Mouse (Mus musculus) embryonic stem cell, embryonic (primary cell): ENCODE measurements around the gene Olfr996.
"Not testable (repeated sequence)": the region's sequence is repeated elsewhere in the genome, so short reads cannot be mapped to it uniquely, and the experiment has no call there.

ENCODE experiments used
- CTCF ChIA-PET, 4 experiments: fragments of 300-600 bp in 2 of 4; fragments of 350-600 bp in 2 of 4; sonication (Branson Sonifier 250); formaldehyde crosslinking; loops; one replicate each; lab custom pipeline; 2022; ENCODE audit warnings: inconsistent platforms in 2 of 4; lab: Charles Lee
- POLR2A ChIA-PET, 4 experiments: fragments of 300-600 bp in 2 of 4; fragments of 350-600 bp in 2 of 4; sonication (Branson Sonifier 250); formaldehyde crosslinking; loops; one replicate each; lab custom pipeline; 2022; ENCODE audit warnings: antibody characterized with exemption in 4 of 4, inconsistent platforms in 1 of 4; lab: Charles Lee

Olfr996 gene

DNA sequence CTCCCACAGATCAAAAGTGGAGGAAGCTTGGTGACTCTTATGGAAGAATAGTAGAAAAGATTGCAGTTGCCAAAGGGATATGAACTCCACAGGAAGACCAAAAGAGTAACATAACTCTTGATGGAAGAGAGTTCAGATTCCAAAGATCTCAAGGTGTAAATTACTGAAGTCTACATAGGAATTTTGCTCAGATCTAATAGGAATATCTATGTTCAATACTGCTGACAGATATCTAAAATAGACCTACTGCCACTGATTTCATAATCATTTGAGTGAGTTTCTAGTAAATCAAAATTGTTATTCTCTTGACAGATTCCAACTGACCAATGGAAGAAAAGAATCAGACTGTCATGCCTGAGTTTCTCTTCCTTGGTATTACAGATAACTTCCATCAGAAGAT is at the start of gene Olfr996:
TSS of gene Olfr996 (plus strand) at position 301 of the 400 bp plus-strand sequence.
- ChIA-PET CTCF (no interaction called here), POLR2A (no interaction called here)

- CTCF ChIA-PET: no interaction called here
- POLR2A ChIA-PET: no interaction called here
Measured at GRCm38 (mm10) chr2:85532082-85532778, 46.8 kb upstream of the Olfr996 start.

- CTCF ChIA-PET: no interaction called here
- POLR2A ChIA-PET: no interaction called here
Measured at GRCm38 (mm10) chr2:85533934-85534333, 45.1 kb upstream of the Olfr996 start.

GRCm38 (mm10) chr2:85554806-85555205 is 24.2 kb upstream of the Olfr996 start:
- POLR2A ChIA-PET: no interaction called here
- CTCF ChIA-PET: no interaction called here

DNA sequence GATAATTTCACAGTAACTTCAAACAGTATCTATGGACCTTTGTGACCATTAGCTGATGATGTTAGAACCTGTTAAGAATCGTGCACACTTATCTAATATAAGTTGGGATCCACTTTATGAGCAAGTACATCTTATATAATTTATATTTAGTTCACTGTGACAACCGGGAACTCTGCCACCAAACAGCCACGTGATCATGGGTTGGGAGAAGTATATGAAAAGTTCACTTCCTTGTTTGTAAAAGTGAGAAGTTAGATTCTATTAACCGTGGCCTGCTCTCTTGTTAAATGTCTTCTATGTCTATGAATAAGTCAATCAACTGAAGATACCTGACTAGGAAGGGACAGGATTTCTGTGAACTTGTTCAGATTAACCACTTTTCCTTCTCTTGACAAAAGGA is 18.8 kb upstream of the Olfr996 start:
- ChIA-PET CTCF (interaction anchor here in 1 of 4 experiments (1.0 to 1.1 kb wide), 2 partner anchors 436 to 437 kb away, joined by 3 read pairs; no protein-coding TSS in a partner anchor), POLR2A (no interaction called here)

GRCm38 (mm10) chr2:85561187-85561586 is 17.8 kb upstream of the Olfr996 start:
- CTCF ChIA-PET: interaction anchor here (0.6 to 1.4 kb wide), 9 partner anchors 34 to 437 kb away, joined by 3 to 11 read pairs (median 5); no protein-coding TSS in a partner anchor
- POLR2A ChIA-PET: no interaction called here

DNA sequence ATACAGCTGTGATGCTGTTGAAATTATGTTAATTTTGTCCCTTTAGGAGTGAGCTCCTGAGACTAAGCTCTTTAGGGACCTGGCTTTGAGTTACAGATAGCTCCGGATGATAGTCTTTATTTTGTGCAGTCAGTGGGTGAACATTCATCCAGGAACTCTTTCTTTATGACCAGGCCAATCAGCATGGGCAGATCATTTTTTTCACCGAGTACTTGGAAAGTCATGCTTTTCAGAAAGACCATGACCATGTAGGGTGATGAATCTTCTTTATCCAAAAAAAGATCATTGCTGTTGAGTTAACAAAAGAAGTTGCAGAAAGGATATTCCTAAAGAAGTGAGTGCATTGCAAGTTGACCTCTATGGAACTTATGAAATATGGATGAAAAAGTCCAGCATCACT is 9.6 kb downstream of the Olfr996 start, which contains the start of gene Olfr998:
TSS of gene Olfr998 (plus strand) at position 301 of the 400 bp plus-strand sequence.
- CTCF ChIA-PET: interaction anchor here in 1 of 4 experiments (0.6 kb wide), 1 partner anchor 451 kb away, joined by 4 read pairs; no protein-coding TSS in a partner anchor
- POLR2A ChIA-PET: not testable (repeated sequence)

- POLR2A ChIA-PET: no interaction called here
Measured at GRCm38 (mm10) chr2:85611803-85612202, 32.8 kb downstream of the Olfr996 start, which contains the start of gene Olfr1000. Olfr1000 (minus strand) TSS chr2:85611903.

More at GRCm38 (mm10) chr2:85611803-85612202, 32.8 kb downstream of the Olfr996 start, which contains the start of gene Olfr1000:
- CTCF ChIA-PET: no interaction called here
